Mouse (Mus musculus) liver, adult 2 months (tissue): ENCODE results near the gene Daxx.

Experiments
- CTCF ChIP-seq: fragments of 200-500 bp; IDR thresholded peaks from 2 replicates; pipeline ENCODE4 v1.5.1; 2011; ENCODE audit warnings: low read depth, low read length, control low read depth
- POLR2A ChIP-seq: fragments of 200-500 bp; IDR thresholded peaks from 2 replicates; pipeline ENCODE4 v1.6.1; 2011; ENCODE audit warnings: low read length, control low read depth; ENCODE audit not compliant: insufficient read depth; ENCODE audit errors: extremely low read depth

GRCm38 (mm10) chr17:33892429-33892828, 16.8 kb upstream of the Daxx start:
- TF ChIP-seq POLR2A: no peak
- TF ChIP-seq CTCF: no peak
